Mouse (Mus musculus): Measurements from ENCODE around the gene Akap6. TPM values are rescaled to one million over a fixed set of nuclear protein-coding genes. Genes with fewer than 3 reads are reported as not detected.

Gene Akap6
- 10 to 100 TPM; 97.4 to 99.6 TPM for total RNA-seq (2021)

- DNase-seq: no peak
- intact Hi-C loops (cut with DNase I): no loop called here
Measured at GRCm38 (mm10) chr12:52699146-52699545, at the start of gene Akap6. Gene Akap6, plus strand, starts transcription at chr12:52699383.

GRCm38 (mm10) chr12:52662907-52663790 lies 36.0 kb upstream of the Akap6 start:
- DNase-seq: no peak

GRCm38 (mm10) chr12:52664944-52665343 lies 34.2 kb upstream of the Akap6 start:
- intact Hi-C loops (cut with DNase I): no loop called here
- DNase-seq: no peak

More at GRCm38 (mm10) chr12:52662907-52663790, 36.0 kb upstream of the Akap6 start:
- intact Hi-C loops (cut with DNase I): no loop called here

- intact Hi-C loops (cut with DNase I): loop anchor here (5.0 kb wide), 1 partner anchor 36 kb away; no protein-coding TSS in a partner anchor
- peak; percentile 2 to 10 for DNase-seq
Measured at GRCm38 (mm10) chr12:52671436-52671835, 27.7 kb upstream of the Akap6 start.

GRCm38 (mm10) chr12:52671943-52672342 lies 27.2 kb upstream of the Akap6 start:
- intact Hi-C loops (cut with DNase I): loop anchor here (5.0 kb wide), 1 partner anchor 35 kb away; no protein-coding TSS in a partner anchor
- no peak for DNase-seq

GRCm38 (mm10) chr12:52673361-52673960 lies 25.7 kb upstream of the Akap6 start:
- intact Hi-C loops (cut with DNase I): loop anchor here (5.0 kb wide), 1 partner anchor 34 kb away; no protein-coding TSS in a partner anchor
- no peak for DNase-seq

GRCm38 (mm10) chr12:52675010-52675409 lies 24.2 kb upstream of the Akap6 start:
- intact Hi-C loops (cut with DNase I): no loop called here
- DNase-seq: no peak

GRCm38 (mm10) chr12:52687355-52687754 lies 11.8 kb upstream of the Akap6 start:
- intact Hi-C loops (cut with DNase I): no loop called here
- no peak for DNase-seq

GRCm38 (mm10) chr12:52688712-52689111 lies 10.5 kb upstream of the Akap6 start:
- intact Hi-C loops (cut with DNase I): no loop called here
- DNase-seq: no peak

- intact Hi-C loops (cut with DNase I): no loop called here
- DNase-seq: no peak
Measured at GRCm38 (mm10) chr12:52691552-52691951, 7.6 kb upstream of the Akap6 start.

- no peak for DNase-seq
- intact Hi-C loops (cut with DNase I): no loop called here
Measured at GRCm38 (mm10) chr12:52692290-52692974, 6.8 kb upstream of the Akap6 start.

GRCm38 (mm10) chr12:52697407-52698109 lies 1.6 kb upstream of the Akap6 start:
- intact Hi-C loops (cut with DNase I): no loop called here
- no peak for DNase-seq

- intact Hi-C loops (cut with DNase I): no loop called here
- no peak for DNase-seq
Measured at GRCm38 (mm10) chr12:52698276-52698930, 780 bp upstream of the Akap6 start.

- no peak for DNase-seq
- intact Hi-C loops (cut with DNase I): no loop called here
Measured at GRCm38 (mm10) chr12:52699961-52700696, 946 bp downstream of the Akap6 start.

- no peak for DNase-seq
- intact Hi-C loops (cut with DNase I): no loop called here
Measured at GRCm38 (mm10) chr12:52700697-52701191, 1.6 kb downstream of the Akap6 start.

GRCm38 (mm10) chr12:52701201-52701641 lies 2.0 kb downstream of the Akap6 start:
- DNase-seq: peak; percentile 6 to 8
- intact Hi-C loops (cut with DNase I): no loop called here

- intact Hi-C loops (cut with DNase I): no loop called here
- DNase-seq: no peak
Measured at GRCm38 (mm10) chr12:52702368-52702967, 3.3 kb downstream of the Akap6 start.

- intact Hi-C loops (cut with DNase I): no loop called here
- DNase-seq: no peak
Measured at GRCm38 (mm10) chr12:52704081-52704480, 4.9 kb downstream of the Akap6 start.

- no peak for DNase-seq
- intact Hi-C loops (cut with DNase I): loop anchor here (5.0 kb wide), 1 partner anchor 33 kb away; no protein-coding TSS in a partner anchor
Measured at GRCm38 (mm10) chr12:52704810-52705209, 5.6 kb downstream of the Akap6 start.
